17 mouse cellular contexts compared by ENCODE assay signal in the genomic region with DNA sequence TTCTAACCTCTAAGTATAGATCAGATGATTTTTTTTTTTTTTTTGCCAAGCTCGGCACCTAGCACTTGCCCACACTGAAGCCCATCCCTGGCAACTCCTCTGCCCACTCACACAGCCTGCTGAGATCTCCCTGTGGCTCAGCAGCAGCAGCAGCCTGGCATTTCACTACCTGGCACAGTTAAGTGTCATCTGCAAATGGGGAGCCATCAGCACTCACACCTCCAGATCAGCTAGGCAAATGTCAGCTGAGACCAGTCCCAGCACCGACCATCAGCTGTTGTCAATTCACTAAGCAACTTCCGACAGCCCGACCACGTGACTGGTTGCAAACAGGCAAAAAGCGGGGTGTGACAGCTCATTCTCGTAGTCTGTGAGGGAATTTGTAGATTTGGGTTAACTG.
DNase-seq lines count a peak whose midpoint lies in the region; ATAC-seq lines count a peak whose summit lies in the region.
"Had no signal": no experiment of that assay in that cellular context is flagged by ENCODE, and none has a peak within 500 bp of the region (broad histone marks: within the 10 kb centered on the region; RNA-seq: fewer than 3 reads in every experiment).

No protein-coding gene starts in this region.

- H3K4me2 ChIP-seq in liver, embryonic 12.5 days, result no peak overlapping the region
- H3K4me2 ChIP-seq: hindbrain, embryonic 15.5 days; lung, embryonic 14.5 days; midbrain, embryonic 15.5 days had no signal

- no peaks in the 10 kb centered on the region for H3K9me3 ChIP-seq in liver, embryonic 12.5 days (replicated peaks)
- H3K9me3 ChIP-seq: forebrain, embryonic 10.5 days; hindbrain, embryonic 15.5 days; midbrain, embryonic 15.5 days had no signal

- no peaks in the 10 kb centered on the region for H3K27me3 ChIP-seq in liver, embryonic 12.5 days (replicated peaks)
- H3K27me3 ChIP-seq: hindbrain, embryonic 15.5 days; midbrain, embryonic 15.5 days had no signal

- H3K9ac ChIP-seq in liver, embryonic 12.5 days, result no peak overlapping the region
- H3K9ac ChIP-seq: hindbrain, embryonic 15.5 days; lung, embryonic 14.5 days; midbrain, embryonic 15.5 days had no signal

- WGBS in liver, embryonic 12.5 days (ENCODE audit: insufficient replicate concordance), result 41% methylated on average over 7 of the region's 7 CpGs

- no peak for ATAC-seq in liver, embryonic 12.5 days
- ATAC-seq in CD4-positive, CD25-positive, alpha-beta regulatory T cell, adult 4 months, result no peak
- ATAC-seq: midbrain, embryonic 15.5 days had no signal

- H3K4me3 ChIP-seq in liver, embryonic 12.5 days, result no peak overlapping the region
- H3K4me3 ChIP-seq: forebrain, embryonic 10.5 days; hindbrain, embryonic 15.5 days; midbrain, embryonic 15.5 days had no signal

- intact Hi-C loops in left cerebral cortex, postnatal 36 days (cut with DNase I), result loop anchor here (5.0 kb wide), 1 partner anchor 107 kb away; the partner anchor contains the start of gene Cacng3

- H3K4me1 ChIP-seq in liver, embryonic 12.5 days, result no peaks in the 10 kb centered on the region
- H3K4me1 ChIP-seq: forebrain, embryonic 10.5 days; hindbrain, embryonic 15.5 days; midbrain, embryonic 15.5 days had no signal

- no peak overlapping the region for H3K27ac ChIP-seq in liver, embryonic 12.5 days
- H3K27ac ChIP-seq: forebrain, embryonic 10.5 days; hindbrain, embryonic 15.5 days; midbrain, embryonic 15.5 days had no signal

- peak; percentile 44 for DNase-seq in ZHBTc4 (ENCODE audit: low read depth, low spot score)
- DNase-seq in frontal cortex, adult 2 months (ENCODE audit: extremely low spot score in 1 of 2, low spot score in 1 of 2), result peak; percentile 62 to 76
- peak; percentile 26 to 36 for DNase-seq in layer of hippocampus, postnatal 14 days (ENCODE audit: low spot score in 2 of 2)
- peak; percentile 71 to 77 for DNase-seq in left cerebral cortex, postnatal 36 days (ENCODE audit: low spot score in 2 of 2)
- DNase-seq in cerebellum, postnatal 36 days, result no peak
- no peak for DNase-seq in cerebellum, adult 18-20 months
- DNase-seq: gastrocnemius, postnatal 10 days; kidney, adult 18-20 months; kidney, postnatal 36 days; liver; lung, embryonic 14.5 days; thymus, postnatal 36 days had no signal

- H3K36me3 ChIP-seq in liver, embryonic 12.5 days, result no peaks in the 10 kb centered on the region
- H3K36me3 ChIP-seq: forebrain, embryonic 10.5 days; hindbrain, embryonic 15.5 days; midbrain, embryonic 15.5 days had no signal

Comparison
In these comparisons a context has a peak if more than half of its experiments do, and no peak if none do; other contexts are left out.
1. DNase-seq: peak in ZHBTc4 (single experiment), frontal cortex, adult 2 months (2 of 2), layer of hippocampus, postnatal 14 days (2 of 2) and left cerebral cortex, postnatal 36 days (2 of 2); none in cerebellum, postnatal 36 days (0 of 2) and cerebellum, adult 18-20 months (0 of 2).